Mouse (Mus musculus): ENCODE data around the gene Prss46. TPM values are rescaled to one million over a fixed set of nuclear protein-coding genes. Genes with fewer than 3 reads are reported as not detected.

Gene Prss46
- not detected for polyA plus RNA-seq (2012; fragmentation: generic; extraction: Trizol)

DNA sequence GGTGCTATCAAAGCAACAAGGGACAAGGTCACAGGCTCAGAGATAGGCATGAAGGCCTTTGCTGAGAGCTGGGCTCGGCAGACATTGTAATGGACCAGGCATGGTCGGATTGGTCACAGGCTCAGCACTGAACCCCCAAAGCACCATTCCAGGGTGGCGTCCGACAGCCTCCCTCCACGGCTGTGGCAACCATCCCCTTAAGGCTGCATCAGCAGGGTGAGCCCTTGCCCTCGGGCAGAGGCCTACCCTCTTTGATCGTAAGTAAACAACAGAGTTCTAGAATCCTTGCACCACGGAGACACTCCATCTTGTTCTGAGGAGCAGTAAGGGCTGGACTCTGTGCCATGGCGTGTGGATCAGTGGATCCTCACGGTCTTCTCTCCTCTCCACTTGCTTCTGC is at the start of gene Prss46:
Prss46 (plus strand) TSS at position 301 of the 400 bp plus-strand sequence.

DNA sequence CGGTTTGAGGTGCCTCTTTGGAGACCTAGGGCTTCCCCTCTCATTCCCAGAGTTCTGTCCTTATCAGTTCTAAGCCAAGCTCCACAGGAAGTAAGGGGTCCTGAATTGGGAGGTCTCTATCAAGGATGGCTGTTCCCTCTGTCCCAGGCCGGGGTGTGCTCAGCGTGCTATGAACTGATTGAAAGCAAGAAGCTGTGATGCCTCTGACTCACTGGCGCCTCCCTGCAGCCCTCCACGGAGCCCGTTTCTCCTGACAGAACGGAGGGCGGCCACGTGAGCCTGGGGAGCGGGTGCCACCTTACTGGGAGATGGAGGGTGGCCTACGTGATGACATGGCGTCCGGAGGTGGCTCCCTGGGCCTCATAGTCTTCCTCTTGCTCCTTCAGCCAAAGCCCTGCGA is 46.4 kb upstream of the Prss46 start, which contains the start of gene Prss42:
Prss42 (plus strand) TSS at position 301 of the 400 bp plus-strand sequence.

DNA sequence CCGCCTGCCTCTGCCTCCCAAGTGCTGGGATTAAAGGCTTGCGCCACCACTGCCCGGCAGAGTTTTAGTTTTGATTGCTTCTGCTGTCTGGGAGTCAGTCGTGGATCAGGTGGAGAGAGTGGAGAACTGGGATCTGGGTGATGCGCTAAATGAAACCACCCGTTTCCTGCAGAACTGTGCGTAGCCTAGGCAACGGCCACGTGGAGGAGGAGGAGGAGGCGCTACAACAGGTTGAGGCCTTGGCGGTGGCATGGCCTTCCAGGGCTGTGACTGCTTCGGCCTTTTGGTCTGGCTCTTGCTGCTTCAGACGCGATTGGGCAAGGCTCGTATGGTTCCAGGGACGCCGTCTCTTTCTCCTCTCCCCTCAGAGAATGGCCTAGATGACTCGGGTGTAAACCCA is 30.5 kb upstream of the Prss46 start, which contains the start of gene Prss44:
Prss44 (plus strand) TSS at position 206 of the 400 bp plus-strand sequence.

DNA sequence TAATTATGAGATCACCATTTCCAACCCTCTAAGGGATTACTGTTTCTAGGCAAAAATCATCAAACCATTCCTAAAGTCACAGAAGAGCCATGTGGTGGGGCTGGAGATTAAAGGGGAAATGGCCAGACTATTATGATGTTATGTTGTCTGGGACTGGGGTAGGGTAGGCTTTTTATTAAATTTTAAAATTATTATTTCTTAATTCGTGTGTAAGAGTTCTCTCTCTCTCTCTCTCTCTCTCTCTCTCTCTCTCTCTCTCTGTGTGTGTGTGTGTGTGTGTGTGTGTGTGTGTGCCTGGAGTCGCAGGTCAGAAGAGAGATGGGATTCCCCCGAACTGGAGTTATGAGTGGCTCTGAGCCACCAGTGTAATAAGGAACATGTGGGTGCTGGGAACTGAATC is 17.9 kb upstream of the Prss46 start, which contains the start of gene Prss43:
Prss43 (plus strand) TSS at position 301 of the 400 bp plus-strand sequence.

DNA sequence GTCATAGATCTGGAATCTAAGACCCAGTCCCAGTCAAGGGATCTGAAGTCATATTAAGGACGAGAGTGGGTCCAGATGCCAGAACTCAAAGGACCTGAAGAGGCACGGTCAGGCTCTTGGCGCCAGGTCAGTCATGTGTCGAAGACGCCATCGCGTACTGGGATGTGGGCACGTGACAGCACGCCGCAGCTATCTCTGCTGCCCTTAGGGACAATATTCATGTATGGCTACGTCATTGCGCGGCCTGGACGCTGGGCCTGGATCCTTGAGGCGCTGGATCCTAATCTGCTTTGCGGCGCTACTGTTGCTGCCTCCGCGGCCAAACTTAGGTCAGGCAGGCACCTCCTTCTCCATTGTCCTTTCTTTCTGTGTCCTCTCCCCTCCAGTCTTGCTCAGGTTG is 9.9 kb upstream of the Prss46 start, which contains the start of gene Prss45:
Prss45 (plus strand) TSS at position 178 of the 400 bp plus-strand sequence.

DNA sequence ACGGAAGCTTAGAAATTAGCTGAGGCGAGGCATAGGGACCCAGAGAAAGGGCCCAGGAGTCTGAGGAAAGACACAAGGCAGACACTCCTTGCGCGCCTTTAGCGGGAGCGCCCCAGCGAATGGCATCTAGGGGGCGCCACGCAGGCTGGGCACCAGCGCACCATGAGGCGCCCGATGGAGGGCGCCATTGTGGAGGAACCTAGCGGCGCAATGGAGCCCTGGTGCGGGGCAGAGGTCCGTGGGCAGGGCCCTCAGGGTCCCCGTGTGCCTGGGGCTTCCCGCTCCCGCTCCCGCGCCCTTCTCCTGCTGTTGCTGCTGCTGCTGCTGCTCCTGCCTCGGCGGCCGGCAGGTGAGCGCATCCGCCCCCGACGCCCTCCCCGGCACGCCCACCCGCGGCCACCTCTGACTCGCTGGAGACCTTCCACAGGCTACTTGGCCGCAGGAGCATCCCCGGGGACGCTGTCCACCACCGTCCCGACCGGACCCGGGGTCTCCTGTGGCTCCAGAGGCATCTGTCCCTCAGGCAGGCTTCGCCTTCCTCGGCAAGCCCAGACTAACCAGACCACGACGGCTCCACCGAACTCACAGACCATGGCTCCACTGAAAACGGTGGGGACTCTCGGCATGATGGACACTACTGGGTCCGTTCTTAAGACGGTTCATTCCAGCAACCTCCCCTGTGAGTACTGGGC is 13.6 kb downstream of the Prss46 start, which contains the start of gene Prss50:
Prss50 (plus strand) TSS at position 187 of the 692 bp plus-strand sequence.

DNA sequence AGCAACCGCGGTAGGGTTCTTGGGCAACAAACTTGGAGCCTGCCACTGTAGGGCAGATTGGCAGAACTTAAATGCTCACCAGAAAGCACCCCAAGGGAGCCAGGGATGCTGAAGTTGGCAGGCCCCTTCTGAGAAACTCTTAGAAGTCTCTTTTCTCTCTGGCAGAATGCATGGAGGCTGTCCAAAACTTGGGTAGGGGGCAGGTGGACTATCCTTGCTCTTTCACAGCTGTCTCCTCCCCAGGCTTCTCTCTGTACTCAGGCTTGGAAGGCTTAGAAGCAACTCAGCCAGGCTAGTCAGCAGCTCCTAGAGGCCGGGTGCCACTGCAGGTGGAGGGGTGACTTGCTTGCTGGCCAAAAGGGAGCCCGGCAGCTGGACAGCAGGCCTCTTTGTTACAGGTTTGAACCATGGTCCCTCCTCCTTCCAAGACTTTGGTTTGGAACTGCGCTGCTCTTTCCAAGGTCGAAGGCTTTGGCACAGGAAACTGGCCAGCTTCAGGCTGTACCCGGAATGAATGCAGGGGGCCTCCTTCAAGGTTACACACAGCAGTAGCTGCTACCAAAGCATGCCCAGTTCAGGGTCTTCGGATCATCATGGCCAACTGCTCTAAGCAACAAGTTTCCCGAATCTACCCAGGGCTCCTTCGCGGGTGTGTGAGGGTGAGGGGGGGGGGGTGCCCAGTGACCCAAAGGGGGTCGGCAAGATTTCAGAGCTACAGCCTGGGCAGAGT is 35.0 kb downstream of the Prss46 start, which contains the start of gene Als2cl:
Als2cl (plus strand) TSS at position 680 of the 730 bp plus-strand sequence.

DNA sequence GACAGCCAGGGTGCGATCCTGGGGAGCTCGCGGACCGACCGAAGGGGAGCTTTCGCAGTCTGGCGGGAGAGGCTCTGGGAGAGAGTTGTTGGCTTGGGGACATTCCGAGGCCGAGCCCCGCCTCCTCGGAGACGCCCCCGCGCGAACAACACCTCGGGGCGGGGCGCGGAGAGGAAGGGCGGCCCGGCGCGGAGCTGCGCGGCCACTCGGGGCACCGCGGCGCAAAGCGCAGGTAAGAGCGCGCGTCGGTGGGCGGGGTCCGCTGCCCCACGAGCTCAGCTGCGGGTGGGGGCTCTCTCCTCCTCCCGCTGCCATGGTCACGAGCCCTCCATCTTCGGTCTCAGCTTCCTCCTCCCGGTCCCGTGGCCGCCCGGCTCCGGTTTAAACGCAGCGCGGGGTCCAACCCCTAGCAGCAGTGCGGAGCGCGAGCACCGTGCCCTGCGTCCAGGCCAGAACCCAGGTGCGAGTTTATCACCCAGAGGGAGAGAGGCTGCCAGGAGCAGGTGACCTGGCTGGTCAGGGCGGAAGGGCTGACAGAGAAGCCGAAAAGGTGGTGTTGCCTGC is 35.8 kb downstream of the Prss46 start, which contains the start of gene Tmie:
Tmie (minus strand) TSS at position 116 of the 564 bp plus-strand sequence.

Other genes starting within 250 kb of the Prss46 start
- 10 to 100 TPM; 47.3 to 86.6 TPM for gene Nradd, start 220.1 kb upstream of the Prss46 start, polyA plus RNA-seq (2012; fragmentation: generic; extraction: Trizol)
- 1 to 10 TPM; 1.2 to 2.2 TPM for gene Nbeal2, start 190.3 kb upstream of the Prss46 start, polyA plus RNA-seq (2012; fragmentation: generic; extraction: Trizol)
- 10 to 100 TPM; 79.2 to 87.1 TPM for gene Ccdc12, start 188.0 kb upstream of the Prss46 start, polyA plus RNA-seq (2012; fragmentation: generic; extraction: Trizol)
- gene Myl3, start 102.6 kb upstream of the Prss46 start, polyA plus RNA-seq (2012; fragmentation: generic; extraction: Trizol), result not detected
- under 1 TPM; 0.26 to 0.63 TPM for gene Pth1r, start 97.4 kb upstream of the Prss46 start, polyA plus RNA-seq (2012; fragmentation: generic; extraction: Trizol)
- not detected for gene Prss42, start 46.3 kb upstream of the Prss46 start, polyA plus RNA-seq (2012; fragmentation: generic; extraction: Trizol)
- gene Prss44, start 30.5 kb upstream of the Prss46 start, polyA plus RNA-seq (2012; fragmentation: generic; extraction: Trizol), result not detected
- not detected for gene Prss43, start 17.8 kb upstream of the Prss46 start, polyA plus RNA-seq (2012; fragmentation: generic; extraction: Trizol)
- gene Prss45, start 9.9 kb upstream of the Prss46 start, polyA plus RNA-seq (2012; fragmentation: generic; extraction: Trizol), result not detected
- not detected for gene Prss50, start 13.5 kb downstream of the Prss46 start, polyA plus RNA-seq (2012; fragmentation: generic; extraction: Trizol)
- under 1 TPM; 0.05 to 0.12 TPM for gene Als2cl, start 35.4 kb downstream of the Prss46 start, polyA plus RNA-seq (2012; fragmentation: generic; extraction: Trizol)
- gene Tmie, start 35.6 kb downstream of the Prss46 start, polyA plus RNA-seq (2012; fragmentation: generic; extraction: Trizol), result not detected
- not detected for gene Fam240a, start 72.4 kb downstream of the Prss46 start, polyA plus RNA-seq (2012; fragmentation: generic; extraction: Trizol)
- not detected for gene Tdgf1, start 101.7 kb downstream of the Prss46 start, polyA plus RNA-seq (2012; fragmentation: generic; extraction: Trizol)
- gene Lrrc2, start 107.0 kb downstream of the Prss46 start, polyA plus RNA-seq (2012; fragmentation: generic; extraction: Trizol), result not detected
- not detected for gene Rtp3, start 146.1 kb downstream of the Prss46 start, polyA plus RNA-seq (2012; fragmentation: generic; extraction: Trizol)
- gene Ltf, start 174.8 kb downstream of the Prss46 start, polyA plus RNA-seq (2012; fragmentation: generic; extraction: Trizol), result not detected
- under 1 TPM in 1 of 2 experiments, not detected in 1; 0.01 TPM for gene Ccrl2, start 213.0 kb downstream of the Prss46 start, polyA plus RNA-seq (2012; fragmentation: generic; extraction: Trizol)